Mouse (Mus musculus) T-helper 17 cell (primary cell): ENCODE measurements around the gene Pde4dip.

Source experiments
- in situ Hi-C, 2 experiments: fragments of 300-600 bp; cut with MboI, MseI; formaldehyde crosslinking; loops; 1 replicate in 1 of 2; 2 replicates in 1 of 2; pipeline ENCODE4 v1.15.1; 2025; ENCODE audit warnings: high pct_unique_total_duplicates in 2 of 2

Pde4dip gene

DNA sequence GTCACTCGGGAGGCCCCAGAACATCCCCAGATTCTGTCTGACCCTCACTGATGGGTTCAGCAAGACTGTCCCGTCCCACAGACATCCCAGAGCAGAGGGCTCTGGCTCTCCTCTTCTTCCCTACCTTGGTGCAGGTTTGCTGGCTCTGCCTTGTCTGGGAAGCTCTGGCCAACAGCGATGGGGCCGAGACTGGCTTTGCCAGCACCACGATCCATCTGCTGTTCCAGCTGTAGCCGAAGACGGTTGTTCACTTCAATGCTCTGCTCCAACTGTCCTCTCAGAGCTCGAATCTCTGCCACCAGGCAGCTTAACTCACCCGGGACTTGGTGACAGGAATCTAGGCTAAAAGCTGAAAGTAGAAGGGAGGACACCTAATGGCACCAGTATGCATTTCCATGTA lies 191.6 kb downstream of the Pde4dip start:
- in situ Hi-C loops: no loop called here

DNA sequence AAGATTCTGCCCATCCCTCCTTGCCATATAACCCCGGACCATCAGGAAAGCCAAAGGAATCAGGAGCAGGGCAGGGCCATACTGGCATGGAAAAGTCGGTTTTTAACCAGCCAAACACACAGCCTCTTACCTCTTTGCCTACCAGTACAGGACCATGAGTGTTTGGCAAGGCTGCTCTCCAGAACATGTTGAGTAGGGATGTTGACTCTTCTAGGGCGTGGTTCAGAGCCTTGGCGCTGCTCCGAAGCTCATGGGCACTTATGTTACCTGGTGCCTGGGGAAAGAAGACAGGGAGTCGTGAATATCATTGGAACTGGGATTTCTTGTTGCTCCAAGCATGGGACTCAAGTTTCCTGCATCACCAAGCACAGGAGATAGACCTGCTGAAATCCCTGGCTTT lies 194.7 kb downstream of the Pde4dip start:
- in situ Hi-C loops: no loop called here

DNA sequence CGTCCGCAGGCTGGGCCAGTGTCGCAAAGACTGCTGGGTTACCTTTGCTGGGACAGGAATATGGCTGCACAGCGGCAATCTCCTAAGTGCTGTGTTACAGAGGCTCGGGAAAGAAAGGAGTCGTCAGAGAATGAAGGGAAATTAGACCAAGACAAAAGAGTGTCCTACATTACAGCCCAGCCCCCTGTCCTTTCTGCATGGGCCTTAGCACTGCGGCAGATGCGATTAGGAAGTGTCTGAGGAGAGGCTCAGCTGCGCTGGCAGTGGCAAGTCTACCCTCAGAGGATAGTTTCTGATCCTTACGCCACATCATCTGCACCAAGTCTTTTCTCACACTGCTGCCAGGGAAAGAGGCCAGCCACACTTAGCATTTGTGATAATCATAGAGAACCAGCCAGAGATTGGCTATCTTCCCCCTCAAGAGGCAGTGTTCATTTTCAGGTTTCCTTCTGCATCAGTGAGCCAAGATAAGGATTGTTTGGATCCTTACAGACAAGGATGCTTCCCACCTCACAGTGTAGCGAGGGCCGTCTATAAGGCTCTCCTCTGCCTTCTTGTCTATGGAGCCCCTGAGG lies 197.0 kb downstream of the Pde4dip start:
- in situ Hi-C loops: no loop called here

DNA sequence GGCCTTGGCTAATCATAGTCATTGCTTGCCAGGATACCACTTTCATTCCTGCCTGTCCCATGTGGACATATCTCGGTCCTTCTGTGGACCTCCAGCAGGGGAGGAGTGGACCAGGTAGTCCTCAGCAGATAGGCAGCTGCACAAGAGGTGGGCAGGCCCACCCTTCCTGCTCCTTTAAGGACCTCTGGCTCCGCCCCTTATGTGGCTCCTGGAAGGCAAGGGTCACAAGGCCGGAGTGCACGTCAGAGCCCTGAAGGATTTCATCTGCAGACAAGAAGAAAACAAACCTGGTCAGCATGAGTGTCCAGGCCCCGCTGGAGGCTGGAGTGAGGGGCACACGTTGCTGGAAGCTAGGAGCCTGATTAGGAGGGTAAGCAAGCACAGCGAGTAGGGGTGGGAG lies 197.9 kb downstream of the Pde4dip start:
- in situ Hi-C loops: no loop called here

DNA sequence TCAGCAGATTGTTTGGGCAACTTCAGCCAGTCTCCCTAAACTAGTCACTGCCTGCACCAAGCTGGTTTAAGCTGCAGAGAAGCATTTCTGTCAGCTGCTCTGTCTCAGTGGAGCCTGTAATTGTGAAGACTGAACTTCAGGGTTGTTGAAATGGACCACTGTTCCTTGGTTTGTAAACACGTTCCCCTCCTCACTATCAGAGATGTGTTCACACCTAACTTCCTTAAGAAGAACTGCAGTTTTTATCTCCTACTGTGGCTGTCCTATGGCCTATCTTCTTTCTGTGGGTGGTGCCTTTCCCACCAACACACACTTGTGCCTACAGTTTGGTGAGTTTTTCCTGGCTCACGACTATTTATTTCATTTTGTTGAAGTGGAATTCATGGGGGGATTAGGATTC lies 199.2 kb downstream of the Pde4dip start:
- in situ Hi-C loops: no loop called here

DNA sequence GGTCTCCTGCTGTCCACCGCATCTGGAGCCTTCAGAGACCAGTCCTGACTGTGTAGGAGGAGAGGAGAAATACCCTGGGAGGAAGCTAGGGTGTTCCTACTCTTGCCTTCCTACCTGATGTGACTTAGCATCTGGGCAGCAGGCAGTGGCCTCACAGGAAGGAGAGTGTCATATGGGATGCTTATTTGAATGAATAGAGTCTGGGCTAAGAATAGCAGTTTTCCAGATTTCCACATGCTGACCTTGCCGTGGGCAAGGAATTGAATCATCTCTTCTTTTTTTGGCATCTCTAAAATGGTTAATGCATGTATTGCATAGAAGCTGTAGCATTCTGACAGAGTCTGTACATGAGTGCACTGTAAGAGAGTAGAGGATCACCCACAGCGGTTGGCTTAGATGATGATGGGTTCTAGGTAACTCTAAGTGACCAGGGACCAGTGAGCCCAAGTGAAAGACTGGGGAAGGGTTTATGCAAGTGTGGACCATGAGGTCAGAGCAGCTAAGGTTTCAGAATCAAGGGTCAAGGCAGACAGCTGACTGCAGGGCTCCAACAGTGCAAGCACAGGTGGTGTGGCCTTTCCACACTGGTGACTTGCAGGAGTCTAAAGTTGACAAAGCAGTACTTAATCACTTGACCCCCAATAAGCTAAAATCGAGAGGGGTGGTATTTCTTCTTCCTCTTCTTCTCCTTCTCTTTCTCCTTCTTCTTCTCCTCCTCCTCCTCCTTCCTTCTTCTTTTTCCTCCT lies 202.0 kb downstream of the Pde4dip start:
- in situ Hi-C loops: no loop called here

DNA sequence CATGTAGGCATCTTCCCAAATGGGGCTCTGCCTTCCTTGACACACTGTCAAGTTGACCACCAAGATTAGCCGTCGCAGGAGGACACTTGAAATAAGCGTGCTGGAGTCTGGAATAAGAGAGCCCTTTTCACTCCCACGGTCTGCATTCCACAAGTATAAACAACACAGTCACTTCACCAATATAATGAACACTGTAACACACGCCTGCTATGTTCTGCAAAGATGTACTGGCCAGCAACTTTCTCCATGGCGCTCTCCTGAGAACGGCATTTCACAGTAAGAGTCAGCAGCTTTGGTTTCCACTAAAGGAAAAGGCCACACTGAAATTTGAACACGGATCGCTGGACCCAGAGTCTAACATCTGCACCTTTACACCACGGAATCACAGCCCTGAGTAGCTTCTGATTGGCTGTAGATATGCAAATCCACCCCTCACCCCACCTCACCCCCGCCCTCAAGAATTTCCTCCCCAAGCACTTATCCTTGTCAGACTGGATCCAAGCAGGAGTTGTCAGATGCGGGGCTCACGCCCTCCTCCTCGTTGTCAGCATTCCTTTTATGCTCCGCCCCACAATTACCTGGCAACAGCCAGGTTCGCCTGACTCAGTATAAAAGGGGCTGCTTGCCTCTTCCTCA lies 204.8 kb downstream of the Pde4dip start:
- in situ Hi-C loops: loop anchor here (5.0 kb wide), 2 partner anchors 84 to 199 kb away; no protein-coding TSS in a partner anchor

DNA sequence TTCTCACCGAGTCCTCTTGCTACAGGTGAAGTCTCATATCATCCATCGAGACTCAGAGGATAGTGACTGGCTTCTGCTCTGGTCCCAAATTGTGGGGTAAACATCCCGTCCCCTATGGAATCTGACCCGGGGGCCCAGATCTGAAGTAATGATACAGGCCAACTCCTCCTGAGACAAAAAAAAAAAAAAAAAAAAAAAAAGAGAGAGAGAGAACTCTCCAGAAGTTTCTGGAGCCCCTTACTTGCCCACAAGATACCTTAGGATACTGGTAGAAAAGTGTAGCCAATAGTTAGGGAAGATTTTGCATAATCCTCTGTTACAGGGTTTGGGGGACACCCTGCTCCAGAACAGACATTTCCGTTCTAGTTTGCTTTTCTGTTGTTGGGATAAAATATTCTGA lies 205.9 kb downstream of the Pde4dip start:
- in situ Hi-C loops: loop anchor here (5.0 kb wide), 2 partner anchors 85 to 200 kb away; no protein-coding TSS in a partner anchor

DNA sequence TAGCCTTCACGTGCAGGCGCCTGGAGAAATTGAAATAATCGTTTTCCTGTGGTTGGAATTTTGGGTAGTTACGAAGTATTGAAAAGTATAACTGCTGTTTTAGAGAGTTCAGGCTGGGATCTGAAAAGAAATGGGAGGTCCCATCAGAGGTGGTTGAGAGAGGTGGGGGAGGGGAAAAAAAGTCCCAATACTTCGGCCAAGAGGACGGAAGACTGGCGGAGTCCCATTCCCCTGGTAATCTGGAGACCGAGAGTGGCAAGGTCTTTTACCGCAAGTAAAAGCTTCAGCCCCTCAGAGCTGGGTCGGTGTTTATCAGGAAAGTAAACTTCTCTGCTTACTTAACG lies 206.4 kb downstream of the Pde4dip start:
- in situ Hi-C loops: loop anchor here (5.0 kb wide), 2 partner anchors 85 to 200 kb away; no protein-coding TSS in a partner anchor

DNA sequence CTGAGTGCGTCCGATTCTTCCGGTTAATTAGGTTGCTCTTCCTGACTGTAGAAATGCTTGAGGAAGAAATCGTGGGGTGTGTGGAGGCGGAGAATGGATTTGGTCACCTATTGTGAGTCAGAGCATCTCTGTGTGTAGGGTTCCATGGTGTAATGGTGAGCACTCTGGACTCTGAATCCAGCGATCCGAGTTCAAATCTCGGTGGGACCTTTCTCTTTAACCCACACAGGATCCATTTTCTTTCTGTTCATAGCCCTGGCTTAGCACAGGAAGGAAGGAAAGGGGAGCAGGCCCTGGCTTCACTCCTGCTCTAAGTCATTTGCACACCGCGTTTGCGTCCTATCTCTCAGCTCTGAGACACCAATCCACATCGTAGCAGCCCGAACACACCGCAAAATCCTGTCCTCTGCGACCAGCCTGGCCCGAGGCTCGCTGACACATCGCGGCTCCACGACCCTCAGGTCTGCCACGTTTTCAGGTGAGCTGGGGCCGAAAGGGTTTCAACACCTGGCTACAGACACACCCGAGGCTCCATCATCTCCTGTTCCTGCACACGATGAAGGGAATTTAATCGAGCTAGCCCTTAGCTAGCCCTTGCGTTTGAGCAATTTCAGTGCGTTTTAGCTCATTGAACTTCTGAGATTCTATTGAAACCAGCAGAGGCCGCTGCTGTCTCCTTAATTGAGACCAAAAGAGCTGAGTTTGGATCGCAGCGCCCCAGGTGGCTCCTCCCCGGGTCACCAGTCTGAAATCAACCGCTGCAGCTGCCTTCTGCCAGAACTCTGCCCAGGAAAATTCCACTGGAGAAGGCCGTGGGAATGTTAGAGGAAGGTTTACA lies 207.0 kb downstream of the Pde4dip start:
- in situ Hi-C loops: loop anchor here (5.0 kb wide), 2 partner anchors 86 to 201 kb away; no protein-coding TSS in a partner anchor

DNA sequence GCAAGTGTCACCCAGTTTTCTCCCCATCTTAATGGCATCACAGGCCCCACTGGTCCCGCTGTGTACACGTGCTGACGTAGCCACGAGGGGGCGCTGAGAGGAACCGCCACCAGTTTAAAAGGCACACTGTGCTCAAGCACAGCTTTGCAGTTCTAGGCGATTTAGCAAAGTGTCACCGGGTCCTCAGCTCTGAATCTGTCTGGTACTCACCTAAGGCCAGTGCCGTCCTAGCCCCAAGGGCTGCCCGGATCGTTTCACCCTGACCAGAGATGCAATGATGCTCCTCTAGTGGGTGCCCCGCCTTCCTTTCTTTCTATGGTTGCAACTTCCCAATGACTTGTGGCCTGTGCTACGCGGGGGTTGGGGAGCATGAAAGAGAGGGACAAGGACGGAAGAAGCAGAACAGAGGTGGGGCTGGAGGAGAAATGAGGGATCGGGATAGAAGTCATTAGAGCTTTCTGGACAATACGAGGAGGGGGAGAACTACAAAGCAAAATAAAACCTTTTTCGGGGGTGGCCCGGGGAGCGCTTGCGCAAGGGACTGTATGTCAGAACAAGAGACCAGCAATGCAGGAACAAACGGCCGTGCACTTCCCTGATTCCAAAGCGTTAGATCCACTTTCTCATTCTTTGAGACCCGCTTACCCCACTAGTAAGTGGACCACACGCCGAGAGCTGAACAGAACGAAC lies 207.7 kb downstream of the Pde4dip start:
- in situ Hi-C loops: loop anchor here (5.0 kb wide), 2 partner anchors 87 to 202 kb away; no protein-coding TSS in a partner anchor

DNA sequence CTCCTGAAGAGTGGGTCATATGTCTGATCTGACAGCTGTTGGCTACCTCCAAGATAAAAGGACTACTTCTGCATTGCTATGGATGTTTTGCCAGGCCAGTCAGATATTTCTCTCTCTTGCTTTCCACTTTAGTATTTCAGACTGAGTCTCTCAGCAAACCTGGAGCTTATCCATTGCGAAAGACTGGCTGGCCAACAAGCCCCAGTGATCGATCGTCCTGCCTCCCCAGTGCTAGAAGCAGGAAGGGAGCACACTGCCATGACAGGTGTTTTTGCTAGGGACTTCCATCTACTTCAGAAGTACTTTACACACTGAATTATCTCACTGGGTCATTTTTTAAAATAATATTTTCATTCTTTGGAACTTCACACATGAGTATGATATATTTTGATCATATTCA lies 210.1 kb downstream of the Pde4dip start:
- in situ Hi-C loops: loop anchor here in 1 of 2 experiments (5.0 kb wide), 1 partner anchor 209 kb away; the partner anchor contains the start of gene Pde4dip

DNA sequence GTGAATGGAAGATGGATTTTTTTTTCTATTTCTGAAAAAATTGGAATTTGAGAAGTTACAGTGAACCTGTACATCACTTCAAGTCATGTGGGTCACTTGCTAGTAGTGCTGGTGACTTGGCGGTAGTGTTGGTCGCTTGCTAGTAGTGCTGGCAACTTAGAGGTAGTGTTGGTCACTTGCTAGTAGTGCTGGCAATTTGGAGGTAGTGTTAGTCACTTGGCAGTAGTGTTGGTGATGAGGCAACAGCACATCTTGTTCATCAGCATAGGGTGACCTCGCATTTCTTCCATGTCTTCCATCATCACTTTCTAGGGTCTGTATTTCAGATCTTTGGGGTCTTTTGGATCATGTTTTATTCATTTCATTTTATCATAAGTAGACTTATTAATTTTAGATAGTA lies 212.4 kb downstream of the Pde4dip start:
- in situ Hi-C loops: loop anchor here in 1 of 2 experiments (5.0 kb wide), 1 partner anchor 211 kb away; the partner anchor contains the start of gene Pde4dip

DNA sequence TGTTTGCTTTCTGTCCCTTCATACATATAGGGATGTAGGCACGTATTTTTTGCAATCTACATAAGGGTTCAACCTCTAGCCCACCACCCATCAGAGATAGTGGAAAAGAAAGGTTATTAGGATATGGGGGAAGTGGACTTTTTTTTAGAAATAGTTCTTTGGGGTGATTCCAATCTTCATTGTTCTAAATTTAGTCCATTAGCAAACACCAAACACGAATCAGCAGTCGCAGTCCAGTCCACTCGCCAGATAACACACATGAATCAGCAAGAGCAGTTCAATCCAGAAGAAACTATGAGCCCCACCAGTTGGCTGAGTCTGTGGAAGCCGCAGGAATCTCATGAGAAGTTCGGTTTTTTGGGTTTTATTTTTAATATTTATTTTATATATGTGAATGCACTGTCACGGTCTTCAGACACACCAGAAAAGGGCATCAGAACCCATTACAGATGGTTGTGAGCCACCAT lies 213.8 kb downstream of the Pde4dip start, which contains the start of gene Gm17651:
TSS of gene Gm17651 (minus strand) at position 51 of the 467 bp plus-strand sequence.
- in situ Hi-C loops: loop anchor here in 1 of 2 experiments (5.0 kb wide), 1 partner anchor 213 kb away; the partner anchor contains the start of gene Pde4dip

DNA sequence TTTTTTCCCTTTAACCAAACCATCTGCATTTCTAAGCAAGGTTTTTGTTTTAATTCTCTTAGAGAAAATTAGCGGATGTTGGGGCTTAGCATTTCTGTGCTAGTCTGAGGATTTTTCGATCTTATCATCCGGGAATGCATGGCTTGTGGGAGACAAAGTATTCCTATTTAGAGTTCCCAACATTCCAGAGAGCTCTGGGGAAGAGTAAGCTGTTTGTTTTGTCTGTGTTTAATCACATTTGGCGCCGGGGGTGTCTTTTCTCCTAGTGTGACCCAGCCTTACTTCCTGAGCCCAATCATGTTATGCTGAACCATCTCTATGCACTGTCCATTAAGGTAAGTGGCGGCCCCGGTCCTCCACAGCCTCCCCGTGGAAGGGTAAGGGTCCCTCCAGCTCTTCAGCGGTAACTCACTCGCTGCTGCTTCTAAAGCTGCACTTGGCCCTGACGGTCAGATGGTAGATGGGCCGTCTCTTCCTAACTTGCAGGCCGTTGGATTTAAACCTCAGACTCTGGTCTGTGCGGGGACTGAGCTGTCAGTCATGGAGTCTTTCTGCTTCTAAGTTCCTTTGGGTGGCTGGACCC lies 221.3 kb downstream of the Pde4dip start:
- in situ Hi-C loops: no loop called here

DNA sequence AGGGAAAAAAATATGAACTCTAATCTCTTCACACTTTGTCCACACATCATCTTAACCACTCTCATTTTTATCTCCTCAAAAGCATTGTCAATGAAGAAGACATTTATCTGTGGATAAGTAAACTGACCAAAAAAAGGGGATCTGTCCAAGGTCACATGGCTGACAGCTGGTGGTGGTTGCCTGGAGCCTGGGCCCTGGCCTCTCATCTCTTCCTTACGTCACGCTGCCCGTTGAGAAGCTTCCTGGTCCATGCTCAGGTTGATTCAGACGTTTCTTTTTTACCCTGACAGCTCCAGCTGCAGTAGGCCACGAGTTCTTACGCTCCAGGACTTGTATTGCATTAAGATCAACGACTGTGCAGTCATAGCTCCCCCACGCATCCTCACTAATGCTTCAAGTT lies 222.4 kb downstream of the Pde4dip start:
- in situ Hi-C loops: no loop called here

DNA sequence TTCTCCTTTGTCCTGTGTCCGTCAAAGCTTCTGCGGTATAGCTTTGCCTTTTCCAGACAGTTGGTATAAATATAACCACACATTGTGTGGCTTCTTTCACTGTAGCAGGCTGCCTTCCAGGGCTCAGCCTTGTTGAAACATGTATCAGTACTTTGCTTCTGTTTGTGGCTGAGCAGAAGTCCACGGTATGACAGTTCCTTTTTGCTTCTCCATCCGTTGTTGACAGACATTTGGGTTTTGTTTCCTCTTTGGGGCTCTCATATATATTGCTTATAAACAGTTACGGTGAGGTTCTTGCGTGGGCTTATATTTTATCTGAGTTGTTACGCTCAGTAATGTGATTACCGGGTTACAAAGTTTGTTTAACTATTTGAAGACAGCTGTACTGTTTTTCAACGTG lies 223.0 kb downstream of the Pde4dip start:
- in situ Hi-C loops: no loop called here

DNA sequence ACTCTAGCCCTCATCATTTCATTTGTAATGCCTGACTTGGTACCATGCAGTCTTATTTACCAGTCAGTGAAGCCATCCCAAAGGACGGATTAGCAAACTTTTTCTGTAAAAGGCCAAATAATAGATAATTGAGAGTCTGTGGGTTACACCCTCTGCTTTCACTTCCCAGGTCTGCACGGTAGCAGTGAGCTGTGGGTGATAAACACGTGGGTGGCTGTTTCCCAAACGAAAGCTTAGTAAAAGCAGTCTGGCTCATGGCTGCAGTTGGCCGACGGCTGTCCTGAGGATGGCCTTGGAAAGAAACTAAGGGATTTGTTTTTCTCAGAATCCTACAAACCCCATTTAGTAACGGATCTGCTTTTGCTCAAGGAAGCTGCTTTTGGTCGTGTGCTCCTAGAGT lies 227.3 kb downstream of the Pde4dip start:
- in situ Hi-C loops: no loop called here

DNA sequence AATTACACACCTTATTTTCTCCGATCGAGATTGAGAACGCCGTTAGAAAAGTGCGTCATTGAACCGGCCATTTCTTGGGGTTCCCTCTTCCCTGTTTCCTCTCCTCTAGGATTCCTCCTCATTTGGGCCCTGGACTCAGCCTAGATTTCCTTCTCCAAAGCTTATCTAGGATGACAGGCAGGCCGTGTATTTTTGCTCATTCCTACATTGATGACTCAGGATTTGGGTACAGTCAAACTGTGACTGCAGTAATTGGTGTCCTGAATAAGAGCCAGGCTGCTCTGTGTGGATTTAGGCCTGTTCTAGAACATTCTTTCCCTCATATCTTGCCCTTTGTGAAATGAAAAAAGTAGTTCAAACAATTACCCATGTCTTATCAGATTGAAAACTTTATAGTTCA lies 228.8 kb downstream of the Pde4dip start:
- in situ Hi-C loops: no loop called here
